Mouse (Mus musculus): ENCODE data around the gene Mybpc3.

- TF ChIP-seq CTCF (IDR thresholded peaks at IDR 0.05) (no peak), EP300 (IDR thresholded peaks at IDR 0.05) (no peak)
Measured at GRCm38 (mm10) chr2:91113334-91113733, 4.6 kb upstream of the Mybpc3 start.

All from lung, postnatal 0 days (tissue).